In genomic region chr10:50910861-50911410, GRCm38 (mm10) we compare ENCODE assay signal across 11 mouse cellular contexts. TPM values are rescaled to one million over a fixed set of nuclear protein-coding genes. Genes with fewer than 3 reads are reported as not detected.
DNase-seq lines count a peak whose midpoint lies in the region; ATAC-seq lines count a peak whose summit lies in the region.
"Had no signal": no experiment of that assay in that cellular context is flagged by ENCODE, and none has a peak within 500 bp of the region (broad histone marks: within the 10 kb centered on the region; RNA-seq: fewer than 3 reads in every experiment).

No protein-coding gene starts in this region.

- H3K36me3 ChIP-seq in kidney, embryonic 15.5 days: peaks cover 7% of the 10 kb centered on the region; the same call in 1 of the 2 replicates
- H3K36me3 ChIP-seq in embryonic facial prominence, embryonic 15.5 days: no peaks in the 10 kb centered on the region
- H3K36me3 ChIP-seq in neural tube, embryonic 13.5 days: no peaks in the 10 kb centered on the region
- H3K36me3 ChIP-seq: G1E had no signal

- ATAC-seq in kidney, embryonic 15.5 days (replicated peaks; ENCODE audit: low FRiP score): peak; percentile 82
- peak; percentile 87 for ATAC-seq in embryonic facial prominence, embryonic 15.5 days (ENCODE audit: insufficient number of reproducible peaks, low FRiP score, low TSS enrichment, low read depth)
- ATAC-seq in neural tube, embryonic 13.5 days (ENCODE audit: low read depth): peak; percentile 84

- H3K4me2 ChIP-seq in kidney, embryonic 15.5 days: peak overlapping the region; percentile 45
- H3K4me2 ChIP-seq in embryonic facial prominence, embryonic 15.5 days (replicated peaks): peak overlapping the region; percentile 44
- H3K4me2 ChIP-seq in neural tube, embryonic 13.5 days: peak overlapping the region; percentile 46

- H3K9me3 ChIP-seq in kidney, embryonic 15.5 days (replicated peaks): no peaks in the 10 kb centered on the region
- H3K9me3 ChIP-seq in embryonic facial prominence, embryonic 15.5 days (replicated peaks): no peaks in the 10 kb centered on the region
- no peaks in the 10 kb centered on the region for H3K9me3 ChIP-seq in neural tube, embryonic 13.5 days
- H3K9me3 ChIP-seq: G1E had no signal

- no peak for DNase-seq in kidney, postnatal 4 days
- peak; percentile 17 for DNase-seq in kidney, postnatal 14 days
- DNase-seq in urinary bladder, postnatal 36 days (ENCODE audit: low spot score in 2 of 2): no peak
- DNase-seq in layer of hippocampus, postnatal 36 days: no peak
- DNase-seq in frontal cortex, adult 2 months (ENCODE audit: extremely low spot score in 1 of 2, low spot score in 1 of 2): no peak
- DNase-seq: cerebellum, adult 9-10 months had no signal

- WGBS in kidney, embryonic 15.5 days: 10% methylated on average over 12 of the region's 12 CpGs
- WGBS in embryonic facial prominence, embryonic 15.5 days: 3% methylated on average over 12 of the region's 12 CpGs
- WGBS in neural tube, embryonic 13.5 days: 2% methylated on average over 12 of the region's 12 CpGs

- no peak overlapping the region for H3K9ac ChIP-seq in kidney, embryonic 15.5 days
- H3K9ac ChIP-seq in embryonic facial prominence, embryonic 15.5 days: no peak overlapping the region
- H3K9ac ChIP-seq in neural tube, embryonic 13.5 days: no peak overlapping the region

- no peak overlapping the region for H3K27ac ChIP-seq in kidney, embryonic 15.5 days
- no peak overlapping the region for H3K27ac ChIP-seq in embryonic facial prominence, embryonic 15.5 days (replicated peaks)
- H3K27ac ChIP-seq in neural tube, embryonic 13.5 days (replicated peaks): no peak overlapping the region

- H3K27me3 ChIP-seq in kidney, embryonic 15.5 days: peaks cover 71% of the 10 kb centered on the region
- H3K27me3 ChIP-seq in embryonic facial prominence, embryonic 15.5 days: peaks cover 66% of the 10 kb centered on the region
- peaks cover 79% of the 10 kb centered on the region for H3K27me3 ChIP-seq in neural tube, embryonic 13.5 days

- H3K4me1 ChIP-seq in kidney, embryonic 15.5 days: peaks cover 9% of the 10 kb centered on the region; the same call in 1 of the 2 replicates
- H3K4me1 ChIP-seq in embryonic facial prominence, embryonic 15.5 days: peaks cover 9% of the 10 kb centered on the region
- H3K4me1 ChIP-seq in neural tube, embryonic 13.5 days (replicated peaks): peaks cover 10% of the 10 kb centered on the region

- H3K4me3 ChIP-seq in kidney, embryonic 15.5 days (replicated peaks): peak overlapping the region; percentile 21
- H3K4me3 ChIP-seq in embryonic facial prominence, embryonic 15.5 days (replicated peaks): peak overlapping the region; percentile 29
- peak overlapping the region; percentile 18 for H3K4me3 ChIP-seq in neural tube, embryonic 13.5 days

RNA-seq across cellular contexts. Expression of gene Sim1, which starts 16.4 kb away (rescaled TPM):
- 10.7 and 11.8 TPM in 2 replicates for polyA plus RNA-seq in kidney, embryonic 15.5 days (2015; fragmentation: Nextera tagmentation; extraction: Ambion mirVana)
- polyA plus RNA-seq in embryonic facial prominence, embryonic 15.5 days (2015; fragmentation: Nextera tagmentation; extraction: Ambion mirVana): 0.83 and 1.6 TPM in 2 replicates
- 1.3 and 1.8 TPM in 2 replicates for polyA plus RNA-seq in neural tube, embryonic 13.5 days (2015; fragmentation: Nextera tagmentation; extraction: Ambion mirVana)
- total RNA-seq in layer of hippocampus, postnatal 36 days (2021): not detected
- polyA plus RNA-seq in frontal cortex, adult 2 months (2012; rRNA removed): 0.02 TPM in 1 of 2 replicates, not detected in the other
- total RNA-seq: liver, adult 2 months had no signal
- polyA plus RNA-seq: G1E; liver, adult 2 months had no signal
